Mouse (Mus musculus): ENCODE measurements around the gene Gm45713. TPM values are rescaled to one million over a fixed set of nuclear protein-coding genes. Genes with fewer than 3 reads are reported as not detected.
"Not testable (repeated sequence)": the region's sequence is repeated elsewhere in the genome, so short reads cannot be mapped to it uniquely, and the experiment has no call there.

The Gm45713 gene
- polyA plus RNA-seq, 1 experiment from 2014 or later: not detected

- no peak for ATAC-seq (ENCODE audit: low FRiP score, low read depth)
- peak overlapping the region; percentile 60; the same call in 1 of the 2 replicates for H3K27ac ChIP-seq
- H3K4me3 ChIP-seq: peak overlapping the region; percentile 81
- H3K9me3 ChIP-seq: no peaks in the 10 kb centered on the region
- peaks cover 32% of the 10 kb centered on the region for H3K4me1 ChIP-seq
- peaks cover 36% of the 10 kb centered on the region for H3K36me3 ChIP-seq
- 48% methylated on average over 21 of the region's 21 CpGs for WGBS
- H3K27me3 ChIP-seq (replicated peaks): no peaks in the 10 kb centered on the region
- H3K4me2 ChIP-seq (replicated peaks): peak overlapping the region; percentile 78
- peak overlapping the region; percentile 97 for H3K9ac ChIP-seq
Measured at GRCm38 (mm10) chr7:45126844-45127699, 9.0 kb downstream of the Gm45713 start.

- Histone ChIP-seq H3K9me3 (no peaks in the 10 kb centered on the region), H3K4me2 (replicated peaks) (peak overlapping the region; percentile 78), H3K36me3 (peaks cover 44% of the 10 kb centered on the region), H3K9ac (peak overlapping the region; percentile 97), H3K4me1 (peaks cover 35% of the 10 kb centered on the region), H3K27ac (peak overlapping the region; percentile 60; the same call in 1 of the 2 replicates), H3K27me3 (replicated peaks) (no peaks in the 10 kb centered on the region), H3K4me3 (peak overlapping the region; percentile 81; the same call in 1 of the 2 replicates)
- WGBS: 72% methylated on average over 17 of the region's 17 CpGs
- no peak for ATAC-seq (ENCODE audit: low FRiP score, low read depth)
Measured at GRCm38 (mm10) chr7:45126147-45126843, 9.7 kb downstream of the Gm45713 start.

- Histone ChIP-seq H3K27ac (peak overlapping the region; percentile 12; the same call in 1 of the 2 replicates), H3K4me1 (peaks cover 35% of the 10 kb centered on the region), H3K36me3 (peaks cover 50% of the 10 kb centered on the region), H3K4me2 (replicated peaks) (peak overlapping the region; percentile 78)
- H3K27me3 ChIP-seq (replicated peaks); H3K4me3 ChIP-seq; ATAC-seq (ENCODE audit: low FRiP score, low read depth); H3K9ac ChIP-seq; H3K9me3 ChIP-seq: not testable (repeated sequence)
- WGBS: 56% methylated on average over 5 of the region's 5 CpGs
Measured at GRCm38 (mm10) chr7:45125649-45126048, 10.4 kb downstream of the Gm45713 start.

- Histone ChIP-seq H3K27ac (peak overlapping the region; percentile 59), H3K36me3 (peaks cover 55% of the 10 kb centered on the region), H3K9ac (no peak overlapping the region), H3K27me3 (replicated peaks) (no peaks in the 10 kb centered on the region), H3K4me3 (peak overlapping the region; percentile 5; the same call in 1 of the 2 replicates), H3K9me3 (no peaks in the 10 kb centered on the region), H3K4me2 (replicated peaks) (peak overlapping the region; percentile 78), H3K4me1 (peaks cover 35% of the 10 kb centered on the region)
- 7% methylated on average over 7 of the region's 7 CpGs for WGBS
- no peak for ATAC-seq (ENCODE audit: low FRiP score, low read depth)
Measured at GRCm38 (mm10) chr7:45125144-45125600, 10.9 kb downstream of the Gm45713 start.

GRCm38 (mm10) chr7:45124224-45125143, 11.5 kb downstream of the Gm45713 start, which contains the start of gene Rps11:
TSS of gene Rps11 (minus strand) at chr7:45124439.
- no peaks in the 10 kb centered on the region for H3K27me3 ChIP-seq (replicated peaks)
- H3K9me3 ChIP-seq: no peaks in the 10 kb centered on the region
- peaks cover 62% of the 10 kb centered on the region for H3K36me3 ChIP-seq
- H3K4me1 ChIP-seq: peaks cover 35% of the 10 kb centered on the region
- H3K9ac ChIP-seq: peak within 1 kb of the TSS; percentile 97
- peak within 1 kb of the TSS; percentile 78 for H3K4me2 ChIP-seq (replicated peaks)
- H3K4me3 ChIP-seq: peak within 1 kb of the TSS; percentile 92
- under 1% methylated on average over 59 of the region's 59 CpGs for WGBS
- ATAC-seq (ENCODE audit: low FRiP score, low read depth): peak; percentile 81
- peak within 1 kb of the TSS; percentile 59 for H3K27ac ChIP-seq

- H3K36me3 ChIP-seq: peaks cover 68% of the 10 kb centered on the region
Measured at GRCm38 (mm10) chr7:45123186-45123570, 12.9 kb downstream of the Gm45713 start.

DNA sequence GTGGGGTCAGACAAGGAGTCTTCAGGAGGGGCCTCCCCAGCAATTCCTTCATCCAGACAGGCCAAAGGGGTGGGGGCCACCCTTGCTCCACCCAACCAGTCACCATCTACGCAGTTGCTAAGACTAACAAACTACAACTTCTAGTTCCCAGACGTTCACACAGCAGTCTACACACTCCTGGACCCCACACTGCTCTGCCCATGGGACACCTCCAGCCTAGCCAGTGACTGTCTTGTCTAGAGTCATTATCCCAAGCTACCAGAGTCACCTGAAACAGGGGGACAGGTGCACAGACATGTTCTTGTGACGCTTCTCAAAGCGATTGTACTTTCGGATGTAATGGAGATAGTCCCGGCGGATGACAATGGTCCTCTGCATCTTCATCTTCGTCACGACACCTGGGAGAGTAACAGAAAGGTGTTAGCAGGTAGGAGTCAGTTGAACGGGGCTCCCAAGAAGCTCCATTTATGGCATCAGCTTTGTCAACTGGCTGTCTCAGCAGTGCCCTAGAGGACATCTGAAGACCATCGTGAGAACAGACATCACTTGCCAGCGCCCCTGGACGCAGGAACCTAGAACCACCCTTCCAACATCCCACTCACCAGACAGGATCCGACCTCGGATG, 13.4 kb downstream of the Gm45713 start:
- Histone ChIP-seq H3K4me3 (peak overlapping the region; percentile 92), H3K27me3 (replicated peaks) (no peaks in the 10 kb centered on the region), H3K27ac (no peak overlapping the region), H3K9ac (peak overlapping the region; percentile 97), H3K9me3 (no peaks in the 10 kb centered on the region), H3K36me3 (peaks cover 68% of the 10 kb centered on the region), H3K4me2 (replicated peaks) (peak overlapping the region; percentile 78), H3K4me1 (peaks cover 35% of the 10 kb centered on the region)
- WGBS: 87% methylated on average over 15 of the region's 15 CpGs
- ATAC-seq (ENCODE audit: low FRiP score, low read depth): no peak

More at GRCm38 (mm10) chr7:45123186-45123570, 12.9 kb downstream of the Gm45713 start:
- H3K4me2 ChIP-seq (replicated peaks): peak overlapping the region; percentile 78
- H3K27me3 ChIP-seq (replicated peaks): no peaks in the 10 kb centered on the region
- no peak overlapping the region for H3K27ac ChIP-seq
- H3K4me3 ChIP-seq: peak overlapping the region; percentile 92
- H3K9me3 ChIP-seq: no peaks in the 10 kb centered on the region
- peaks cover 35% of the 10 kb centered on the region for H3K4me1 ChIP-seq
- ATAC-seq (ENCODE audit: low FRiP score, low read depth): no peak
- peak overlapping the region; percentile 97 for H3K9ac ChIP-seq
- 23% methylated on average over 12 of the region's 12 CpGs for WGBS

DNA sequence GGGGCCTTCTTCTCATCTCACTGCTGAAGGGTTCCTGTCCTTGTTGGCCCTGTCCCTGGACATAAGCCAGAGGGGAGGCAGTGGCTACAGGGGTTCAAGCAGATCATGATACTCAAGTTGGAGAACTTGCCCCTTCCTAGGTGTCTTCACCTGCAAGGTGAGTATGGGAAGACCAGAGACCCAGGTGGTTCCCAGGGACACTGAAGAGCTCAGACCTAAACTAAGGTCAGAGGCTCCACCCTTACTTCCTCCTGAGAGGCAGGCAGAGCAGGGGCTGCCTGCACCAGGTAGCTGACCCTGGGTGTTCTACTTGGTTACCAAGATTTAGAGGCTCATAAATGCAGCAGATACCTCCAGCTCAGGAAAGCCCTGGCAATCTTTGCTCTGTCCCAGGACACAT, 14.1 kb downstream of the Gm45713 start:
- Histone ChIP-seq H3K36me3 (peaks cover 62% of the 10 kb centered on the region), H3K4me3 (no peak overlapping the region), H3K9me3 (no peaks in the 10 kb centered on the region), H3K27me3 (replicated peaks) (no peaks in the 10 kb centered on the region), H3K27ac (no peak overlapping the region), H3K4me1 (peaks cover 29% of the 10 kb centered on the region), H3K9ac (no peak overlapping the region), H3K4me2 (replicated peaks) (peak overlapping the region; percentile 16)
- no peak for ATAC-seq (ENCODE audit: low FRiP score, low read depth)

DNA sequence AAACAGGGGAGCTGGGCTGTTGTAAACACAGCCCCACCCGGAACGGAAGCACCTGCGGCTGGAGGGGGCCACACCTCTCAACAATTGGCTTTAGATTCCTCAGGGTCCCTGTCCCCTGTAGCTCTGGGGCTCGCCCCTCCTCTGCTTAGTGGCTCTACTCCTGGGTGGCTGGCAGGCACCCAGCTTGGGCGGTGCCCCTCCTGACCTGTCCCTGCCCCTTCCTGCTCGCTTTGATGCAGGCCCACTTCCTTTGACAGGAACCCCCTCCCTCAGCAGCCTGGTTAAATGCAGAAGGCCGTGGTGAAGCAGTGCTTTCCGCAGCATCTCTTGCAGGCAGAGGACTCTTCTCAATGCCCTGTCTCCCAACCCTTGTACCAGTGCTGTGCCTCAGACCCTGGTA, 14.6 kb downstream of the Gm45713 start:
- peak overlapping the region; percentile 16 for H3K4me2 ChIP-seq (replicated peaks)
- no peak overlapping the region for H3K4me3 ChIP-seq
- no peak overlapping the region for H3K9ac ChIP-seq
- H3K4me1 ChIP-seq: peaks cover 24% of the 10 kb centered on the region
- peaks cover 57% of the 10 kb centered on the region for H3K36me3 ChIP-seq
- H3K27me3 ChIP-seq (replicated peaks): no peaks in the 10 kb centered on the region
- H3K27ac ChIP-seq: no peak overlapping the region
- 76% methylated on average over 8 of the region's 8 CpGs for WGBS
- H3K9me3 ChIP-seq: no peaks in the 10 kb centered on the region
- no peak for ATAC-seq (ENCODE audit: low FRiP score, low read depth)

- no peak overlapping the region for H3K27ac ChIP-seq
- H3K4me1 ChIP-seq: peaks cover 19% of the 10 kb centered on the region
- H3K9ac ChIP-seq: no peak overlapping the region
- WGBS: 82% methylated on average over 5 of the region's 5 CpGs
- H3K27me3 ChIP-seq (replicated peaks): no peaks in the 10 kb centered on the region
- ATAC-seq (ENCODE audit: low FRiP score, low read depth): no peak
- H3K36me3 ChIP-seq: peaks cover 43% of the 10 kb centered on the region
- H3K4me2 ChIP-seq (replicated peaks): no peak overlapping the region
- H3K4me3 ChIP-seq: no peak overlapping the region
- no peaks in the 10 kb centered on the region for H3K9me3 ChIP-seq
Measured at GRCm38 (mm10) chr7:45119780-45120709, 16.0 kb downstream of the Gm45713 start.
